ENCODE assay signal across 17 mouse cellular contexts in the genomic region with DNA sequence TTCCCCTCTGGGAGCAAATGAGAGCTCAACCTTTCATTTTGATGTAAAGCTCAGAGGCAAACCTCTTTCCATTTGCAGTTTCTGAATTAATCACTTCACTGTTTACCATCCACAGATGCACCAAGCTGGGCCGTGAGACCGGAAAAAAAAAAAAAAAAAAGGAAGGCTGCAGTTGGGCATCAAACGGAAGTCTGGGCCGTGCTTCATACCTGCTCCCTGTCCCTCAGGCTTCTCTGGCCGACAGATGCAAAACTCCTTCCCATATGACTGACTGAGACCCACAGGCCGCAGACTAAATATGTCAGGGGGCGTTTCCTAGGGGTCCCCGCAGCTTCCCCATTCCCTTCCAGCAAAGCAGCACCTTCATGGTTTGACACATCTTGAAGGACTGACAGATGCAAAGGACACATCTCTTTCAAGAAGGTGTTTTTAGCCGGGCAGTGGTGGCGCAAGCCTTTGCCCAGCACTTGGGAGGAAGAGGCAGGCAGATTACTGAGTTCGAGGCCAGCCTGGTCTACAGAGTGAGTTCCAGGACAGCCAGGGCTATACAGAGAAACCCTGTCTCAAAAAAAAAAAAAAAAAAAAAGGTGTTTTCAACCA.
A peak's percentile ranks its signal among the peaks of the same experiment; 100 is the strongest.
DNase-seq lines count a peak whose midpoint lies in the region; ATAC-seq lines count a peak whose summit lies in the region.
"Had no signal": no experiment of that assay in that cellular context is flagged by ENCODE, and none has a peak within 500 bp of the region (broad histone marks: within the 10 kb centered on the region; RNA-seq: fewer than 3 reads in every experiment).

No protein-coding gene starts in this region.

- DNase-seq in A20 (ENCODE audit: low read depth, low spot score): peak; percentile 42
- DNase-seq in thymus, postnatal 10 days (ENCODE audit: low spot score in 2 of 2): no peak
- no peak for DNase-seq in cerebellum, adult 11-12 months
- DNase-seq in gastrocnemius, postnatal 25 days: no peak
- DNase-seq: adrenal gland, adult 2 months; adrenal gland, postnatal 36 days; cerebellum, adult 8-10 months; cerebellum, postnatal 14 days; gastrocnemius, postnatal 36 days; kidney, adult 2 months had no signal

- peak; percentile 77 for ATAC-seq in CD4-positive, CD25-positive, alpha-beta regulatory T cell, adult 4 months
- ATAC-seq in granulocyte monocyte progenitor cell, adult 5-6 weeks (replicated peaks; ENCODE audit: poor library complexity, severe bottlenecking): peak; percentile 67
- ATAC-seq in megakaryocyte progenitor cell, adult 5-6 weeks (replicated peaks; ENCODE audit: poor library complexity): peak; percentile 52
- ATAC-seq: forebrain, embryonic 15.5 days; hindbrain, embryonic 16.5 days; intestine, embryonic 15.5 days; Patski had no signal
